Mouse (Mus musculus) erythroblast, embryonic 14.5 days (primary cell): ENCODE data around the gene Ascc1.

Experiments
- GATA1 ChIP-seq: IDR thresholded peaks from 2 replicates; pipeline ENCODE4 v1.6.1; 2012; ENCODE audit warnings: low read length, inconsistent platforms, mixed read lengths
- TAL1 ChIP-seq: IDR thresholded peaks from 3 replicates; pipeline ENCODE4 v1.6.1; 2012; ENCODE audit warnings: low read length, inconsistent platforms, mixed read lengths

DNA sequence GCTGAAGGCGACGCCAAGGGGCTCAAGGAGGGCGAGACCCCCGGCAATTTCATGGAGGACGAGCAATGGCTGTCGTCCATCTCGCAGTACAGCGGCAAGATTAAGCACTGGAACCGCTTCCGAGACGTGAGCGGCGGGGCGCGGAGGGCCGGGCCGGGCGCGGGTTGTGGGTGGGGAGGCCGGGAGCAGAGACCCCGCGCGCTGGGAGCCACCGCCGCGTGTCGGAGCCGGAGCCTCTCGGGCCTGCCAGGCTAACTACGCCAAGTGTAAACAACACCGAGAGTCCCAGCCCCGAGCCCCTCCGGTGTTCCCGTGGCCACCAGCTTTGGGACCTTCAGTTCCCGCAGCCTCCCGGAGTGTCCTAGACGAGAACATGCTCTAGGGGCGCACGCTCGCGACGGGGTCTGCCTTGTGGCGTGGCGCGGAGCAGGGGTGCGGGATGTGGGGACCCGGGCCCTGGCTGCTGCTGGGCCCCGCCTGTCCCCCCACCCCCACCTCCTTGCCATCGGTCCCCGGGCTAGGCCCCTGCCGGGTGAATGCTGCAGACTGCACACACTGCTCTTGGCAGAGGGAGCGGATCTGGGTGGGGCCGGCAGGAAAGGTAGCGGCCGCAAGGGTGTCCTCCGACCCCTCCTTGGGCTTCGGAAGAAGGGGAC, 104.1 kb downstream of the Ascc1 start:
- TF ChIP-seq GATA1 (no peak), TAL1 (no peak)
